Mouse (Mus musculus) ES-Bruce4 (cell line): ENCODE measurements around the gene Otos. TPM values are rescaled to one million over a fixed set of nuclear protein-coding genes. Genes with fewer than 3 reads are reported as not detected.

ENCODE experiments used
- H3K27ac ChIP-seq: 2 replicates; pipeline ENCODE4 v1.5.1; 2012; ENCODE audit warnings: low read length, inconsistent platforms; ENCODE audit not compliant: insufficient read depth
- H3K27me3 ChIP-seq: 2 replicates; pipeline ENCODE4 v1.6.1; 2012; ENCODE audit warnings: mild to moderate bottlenecking, low read length, inconsistent platforms; ENCODE audit not compliant: control insufficient read depth, poor library complexity, insufficient read depth, severe bottlenecking
- H3K36me3 ChIP-seq: 2 replicates; pipeline ENCODE4 v1.6.1; 2012; ENCODE audit warnings: inconsistent platforms, mild to moderate bottlenecking, low read length, moderate library complexity; ENCODE audit not compliant: control insufficient read depth, poor library complexity, insufficient read depth, severe bottlenecking
- H3K4me1 ChIP-seq: one replicate; pipeline ENCODE4 v1.8.1; 2011; ENCODE audit warnings: low read length; ENCODE audit not compliant: control insufficient read depth, insufficient read depth
- H3K4me3 ChIP-seq: 2 replicates; pipeline ENCODE4 v1.5.1; 2011; ENCODE audit warnings: low read depth, mild to moderate bottlenecking, low read length
- H3K9ac ChIP-seq: 2 replicates; pipeline ENCODE4 v1.6.1; 2012; ENCODE audit warnings: low read depth, mild to moderate bottlenecking, inconsistent platforms; ENCODE audit not compliant: poor library complexity, severe bottlenecking
- H3K9me3 ChIP-seq: replicated peaks from 2 replicates; pipeline ENCODE4 v1.6.1; 2012; ENCODE audit warnings: mild to moderate bottlenecking, low read length, inconsistent platforms; ENCODE audit not compliant: control insufficient read depth, poor library complexity, insufficient read depth, severe bottlenecking
- CTCF ChIP-seq: IDR thresholded peaks from one replicate; pipeline ENCODE4 v1.8.1; 2011; ENCODE audit warnings: low read depth, low read length
- EP300 ChIP-seq: IDR thresholded peaks from 2 replicates; pipeline ENCODE4 v1.6.1; 2011; ENCODE audit warnings: low read depth, low read length; ENCODE audit not compliant: insufficient read depth
- POLR2A ChIP-seq: IDR thresholded peaks from one replicate; pipeline ENCODE4 v1.8.1; 2011; ENCODE audit warnings: low read length; ENCODE audit not compliant: insufficient read depth
- polyA plus RNA-seq: library from polyadenylated mRNA; stranded (reverse); fragments of >200 nt; gene quantifications from 2 replicates; pipeline ENCODE4 v1.2.4, GENCODE M21; 2011; ENCODE audit warnings: low read depth; ENCODE audit not compliant: missing spikeins, insufficient read depth, insufficient read length

Gene Otos
- polyA plus RNA-seq, 1 experiment: not detected

DNA sequence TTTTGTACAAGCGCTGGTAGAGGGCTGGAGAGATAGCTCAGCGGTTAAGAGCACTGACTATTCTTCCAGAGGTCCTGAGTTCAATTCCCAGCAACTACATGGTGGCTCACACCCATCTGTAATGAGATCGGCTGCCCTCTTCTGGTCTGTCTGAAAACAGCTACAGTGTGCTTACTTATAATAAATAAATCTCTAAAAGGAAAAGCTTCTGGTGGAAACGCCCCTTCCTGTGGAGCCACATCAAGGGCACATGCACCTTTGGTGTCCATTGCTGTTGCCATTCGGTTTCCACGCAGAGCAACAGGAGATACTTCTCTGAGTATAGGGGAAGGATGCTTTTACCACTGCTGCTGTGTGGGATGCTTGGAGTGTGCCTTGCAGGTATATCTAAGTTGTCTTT is 15.7 kb downstream of the Otos start:
- Histone ChIP-seq H3K4me3 (no peak overlapping the region), H3K27ac (no peak overlapping the region), H3K9ac (no peak overlapping the region), H3K4me1 (peaks cover 2% of the 10 kb centered on the region), H3K27me3 (no peaks in the 10 kb centered on the region), H3K36me3 (no peaks in the 10 kb centered on the region), H3K9me3 (no peaks in the 10 kb centered on the region)
- TF ChIP-seq EP300: no peak
- TF ChIP-seq CTCF: no peak
- TF ChIP-seq POLR2A: no peak

DNA sequence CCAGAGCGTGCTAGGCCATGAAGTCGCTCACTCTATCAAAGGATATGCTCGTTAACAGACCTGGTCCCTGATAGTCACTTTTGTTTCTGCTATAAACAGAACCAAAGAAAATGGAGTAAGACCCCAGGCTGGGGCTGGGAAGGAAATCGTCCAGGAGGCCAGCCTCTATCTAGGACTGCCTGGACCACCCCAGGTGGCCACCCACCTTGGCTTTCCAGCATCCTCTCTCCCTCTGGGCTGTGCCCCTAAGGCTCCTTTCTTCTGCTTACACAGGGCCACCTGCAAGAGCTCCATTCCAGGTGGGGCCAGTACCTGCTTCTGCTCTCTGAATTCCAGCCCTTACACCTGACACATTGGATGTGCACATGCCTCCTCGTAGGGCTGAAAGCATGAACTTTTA is 16.4 kb downstream of the Otos start:
- Histone ChIP-seq H3K9me3 (no peaks in the 10 kb centered on the region), H3K27ac (no peak overlapping the region), H3K9ac (no peak overlapping the region), H3K36me3 (no peaks in the 10 kb centered on the region), H3K27me3 (no peaks in the 10 kb centered on the region), H3K4me1 (peaks cover 2% of the 10 kb centered on the region), H3K4me3 (no peak overlapping the region)
- TF ChIP-seq EP300 (no peak), POLR2A (no peak), CTCF (no peak)

DNA sequence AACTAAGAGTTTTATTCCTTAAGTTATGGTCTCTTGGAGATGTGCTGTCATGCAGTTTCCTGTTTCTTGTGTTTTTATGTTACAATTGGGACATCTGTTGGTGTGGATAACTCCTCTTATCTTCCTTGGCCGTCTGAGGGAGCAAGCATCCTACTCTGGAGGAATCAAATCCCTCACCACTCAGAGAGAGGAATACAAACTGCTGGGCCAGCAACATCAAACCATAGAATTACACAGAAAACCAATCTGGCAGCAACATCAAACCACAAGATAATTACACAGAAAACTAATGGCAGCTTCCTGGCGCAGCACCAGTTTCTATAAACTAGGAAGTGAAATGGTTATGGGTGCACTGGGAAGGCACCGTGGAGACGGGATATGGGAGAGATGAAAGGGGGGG is 20.4 kb downstream of the Otos start:
- Histone ChIP-seq H3K36me3 (no peaks in the 10 kb centered on the region), H3K4me3 (no peak overlapping the region), H3K27ac (no peak overlapping the region), H3K4me1 (no peaks in the 10 kb centered on the region), H3K9ac (no peak overlapping the region), H3K27me3 (no peaks in the 10 kb centered on the region), H3K9me3 (no peaks in the 10 kb centered on the region)
- TF ChIP-seq EP300 (no peak), CTCF (no peak), POLR2A (no peak)

DNA sequence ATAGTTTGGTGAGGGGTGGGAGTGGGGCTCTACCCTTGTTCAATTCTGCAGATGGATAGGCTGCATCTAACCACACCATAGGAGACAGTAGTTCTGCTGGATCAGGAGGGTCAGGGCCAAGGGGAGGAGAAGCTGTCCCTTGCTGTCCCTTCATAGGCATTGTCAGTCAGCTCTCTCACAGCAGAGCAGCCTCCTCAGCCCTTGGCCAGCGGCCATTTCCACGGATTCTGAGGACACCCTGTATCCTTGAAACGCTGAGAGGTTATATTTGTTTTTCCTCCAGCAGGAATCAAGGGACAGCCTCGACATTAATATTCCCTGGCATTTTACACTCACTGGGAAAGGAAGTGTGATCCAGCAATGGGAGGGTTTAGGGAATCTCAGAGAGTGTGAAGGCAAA is 30.3 kb downstream of the Otos start:
- Histone ChIP-seq H3K27me3 (no peaks in the 10 kb centered on the region), H3K27ac (no peak overlapping the region), H3K4me1 (no peaks in the 10 kb centered on the region), H3K36me3 (no peaks in the 10 kb centered on the region), H3K9me3 (no peaks in the 10 kb centered on the region), H3K9ac (no peak overlapping the region), H3K4me3 (no peak overlapping the region)
- TF ChIP-seq CTCF: no peak
- no peak for TF ChIP-seq POLR2A
- no peak for TF ChIP-seq EP300

DNA sequence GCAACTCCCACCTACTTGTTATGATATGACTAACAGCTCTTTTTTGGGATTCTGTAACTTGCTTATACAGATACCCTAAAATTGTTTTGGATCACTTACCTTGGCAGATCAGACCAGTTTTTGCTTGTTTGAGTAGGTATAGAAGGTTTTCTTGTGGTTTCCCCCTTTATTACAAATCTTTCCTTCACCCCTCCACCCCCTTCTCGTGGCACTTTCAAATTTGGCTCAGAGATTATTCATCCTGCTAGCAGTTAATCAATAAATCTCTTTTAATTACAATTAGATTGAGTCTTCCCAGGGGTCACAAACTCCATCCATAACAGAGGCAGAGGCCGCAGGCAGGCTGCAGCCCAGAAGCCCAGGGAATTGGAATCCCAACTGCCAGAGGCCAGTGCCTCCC is 31.2 kb downstream of the Otos start, which contains the start of gene Olfr12:
Gene Olfr12, plus strand, starts transcription at position 301 of the 400 bp plus-strand sequence.
- no peak for TF ChIP-seq EP300
- TF ChIP-seq POLR2A: no peak
- TF ChIP-seq CTCF: no peak
- Histone ChIP-seq H3K27ac (no peak within 1 kb of the TSS), H3K9me3 (no peaks in the 10 kb centered on the region), H3K4me3 (no peak within 1 kb of the TSS), H3K27me3 (no peaks in the 10 kb centered on the region), H3K4me1 (no peaks in the 10 kb centered on the region), H3K36me3 (no peaks in the 10 kb centered on the region), H3K9ac (no peak within 1 kb of the TSS)

DNA sequence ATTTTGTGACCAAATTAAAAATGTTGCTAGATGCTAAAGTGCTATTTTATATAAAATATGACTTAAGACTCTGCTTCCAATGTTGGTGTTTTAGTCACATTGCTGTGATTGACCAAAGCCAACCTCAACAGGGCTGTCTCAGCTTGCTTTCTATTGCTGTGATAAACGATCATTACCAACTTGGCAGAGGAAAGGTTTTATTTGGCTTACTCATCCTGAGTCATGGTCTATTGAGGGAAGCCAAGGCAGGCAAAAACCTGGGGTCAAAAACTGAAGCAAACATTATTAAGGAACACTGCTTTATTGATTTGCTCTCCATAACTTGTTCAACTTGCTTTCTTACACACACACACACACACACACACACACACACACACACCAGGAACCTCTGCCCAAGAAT is 32.6 kb downstream of the Otos start:
- Histone ChIP-seq H3K36me3 (no peaks in the 10 kb centered on the region), H3K27ac (no peak overlapping the region), H3K4me1 (no peaks in the 10 kb centered on the region), H3K9ac (no peak overlapping the region), H3K9me3 (no peaks in the 10 kb centered on the region), H3K27me3 (no peaks in the 10 kb centered on the region), H3K4me3 (no peak overlapping the region)
- no peak for TF ChIP-seq EP300
- TF ChIP-seq POLR2A: no peak
- TF ChIP-seq CTCF: no peak
